Mouse (Mus musculus) gastrocnemius, postnatal 14 days (tissue): Measurements from ENCODE around the gene Lingo3. TPM values are rescaled to one million over a fixed set of nuclear protein-coding genes. Genes with fewer than 3 reads are reported as not detected.
"Not testable (repeated sequence)": the region's sequence is repeated elsewhere in the genome, so short reads cannot be mapped to it uniquely, and the experiment has no call there.

Source experiments
- DNase-seq: peaks from one replicate; pipeline ENCODE4 v3.0.0; 2021; ENCODE audit warnings: mixed read lengths
- intact Hi-C: fragments of 180-260 bp; cut with DNase I; formaldehyde crosslinking; loops from one replicate; pipeline ENCODE4 v1.15.1; 2025; ENCODE audit warnings: low total_unique reads
- total RNA-seq, 2 experiments: library from RNA; stranded (reverse); gene quantifications; 2 replicates each; pipeline ENCODE4 v1.2.3; 2021

Lingo3 gene
- total RNA-seq, 2 experiments from 2014 or later = 11.3 to 24.5 TPM

- intact Hi-C loops = no loop called here
- DNase-seq = peak; percentile 75
These were observed 4.7 kb upstream of the Lingo3 start for GRCm38 (mm10) chr10:80848571-80848970.

GRCm38 (mm10) chr10:80845732-80846131 lies 1.9 kb upstream of the Lingo3 start:
- intact Hi-C loops = no loop called here

GRCm38 (mm10) chr10:80845055-80845693 lies 1.3 kb upstream of the Lingo3 start:
- intact Hi-C loops = no loop called here
- no peak for DNase-seq

More at GRCm38 (mm10) chr10:80845732-80846131, 1.9 kb upstream of the Lingo3 start:
- no peak for DNase-seq

GRCm38 (mm10) chr10:80843087-80843930 lies 530 bp downstream of the Lingo3 start:
- intact Hi-C loops = no loop called here
- no peak for DNase-seq

GRCm38 (mm10) chr10:80842334-80842733 lies 1.5 kb downstream of the Lingo3 start:
- intact Hi-C loops = no loop called here
- no peak for DNase-seq

GRCm38 (mm10) chr10:80841685-80842084 lies 2.2 kb downstream of the Lingo3 start:
- no peak for DNase-seq
- intact Hi-C loops = no loop called here

- DNase-seq = no peak
- intact Hi-C loops = no loop called here
These were observed 4.0 kb downstream of the Lingo3 start for GRCm38 (mm10) chr10:80839848-80840247.

- DNase-seq = no peak
- intact Hi-C loops = no loop called here
These were observed 5.4 kb downstream of the Lingo3 start for GRCm38 (mm10) chr10:80838346-80838912.

- intact Hi-C loops = no loop called here
- peak; percentile 62 for DNase-seq
These were observed 6.0 kb downstream of the Lingo3 start for GRCm38 (mm10) chr10:80837827-80838226.

GRCm38 (mm10) chr10:80836949-80837379 lies 6.9 kb downstream of the Lingo3 start:
- DNase-seq = peak; percentile 57
- intact Hi-C loops = no loop called here

- intact Hi-C loops = no loop called here
- DNase-seq = no peak
These were observed 8.2 kb downstream of the Lingo3 start for GRCm38 (mm10) chr10:80835617-80836016.

- no peak for DNase-seq
- intact Hi-C loops = no loop called here
These were observed 11.0 kb downstream of the Lingo3 start for GRCm38 (mm10) chr10:80832818-80833217.

- DNase-seq = peak; percentile 70
- intact Hi-C loops = no loop called here
These were observed 12.7 kb downstream of the Lingo3 start for GRCm38 (mm10) chr10:80831136-80831535.

GRCm38 (mm10) chr10:80829359-80830278 lies 14.2 kb downstream of the Lingo3 start:
- intact Hi-C loops = loop anchor here (5.0 kb wide), 1 partner anchor 33 kb away; no protein-coding TSS in a partner anchor
- DNase-seq = no peak

GRCm38 (mm10) chr10:80828587-80828986 lies 15.3 kb downstream of the Lingo3 start:
- intact Hi-C loops = loop anchor here (5.0 kb wide), 1 partner anchor 34 kb away; no protein-coding TSS in a partner anchor
- not testable (repeated sequence) for DNase-seq

GRCm38 (mm10) chr10:80827870-80828420 lies 15.9 kb downstream of the Lingo3 start:
- no peak for DNase-seq

GRCm38 (mm10) chr10:80827063-80827869 lies 16.6 kb downstream of the Lingo3 start:
- no peak for DNase-seq
- intact Hi-C loops = loop anchor here (5.0 kb wide), 1 partner anchor 35 kb away; no protein-coding TSS in a partner anchor

More at GRCm38 (mm10) chr10:80827870-80828420, 15.9 kb downstream of the Lingo3 start:
- intact Hi-C loops = loop anchor here (5.0 kb wide), 1 partner anchor 34 kb away; no protein-coding TSS in a partner anchor
